Mouse (Mus musculus) G1E (cell line): Measurements from ENCODE around the gene Ftsj1.

Source experiments
- CTCF ChIP-seq: IDR thresholded peaks from 2 replicates; pipeline ENCODE4 v1.5.1; 2012; ENCODE audit warnings: low read depth, low read length, inconsistent platforms, mixed read lengths
- GATA1 ChIP-seq: IDR thresholded peaks from 2 replicates; pipeline ENCODE4 v1.6.1; 2012; ENCODE audit warnings: borderline replicate concordance, low read length, inconsistent platforms, mixed read lengths
- GATA2 ChIP-seq: IDR thresholded peaks from 2 replicates; pipeline ENCODE4 v1.6.1; 2012; ENCODE audit warnings: low read depth, low read length, inconsistent platforms, borderline replicate concordance
- TAL1 ChIP-seq: conservative IDR thresholded peaks from 2 replicates; pipeline ENCODE4 v1.6.1; 2012; ENCODE audit warnings: low read depth, low read length, inconsistent platforms, mixed read lengths

DNA sequence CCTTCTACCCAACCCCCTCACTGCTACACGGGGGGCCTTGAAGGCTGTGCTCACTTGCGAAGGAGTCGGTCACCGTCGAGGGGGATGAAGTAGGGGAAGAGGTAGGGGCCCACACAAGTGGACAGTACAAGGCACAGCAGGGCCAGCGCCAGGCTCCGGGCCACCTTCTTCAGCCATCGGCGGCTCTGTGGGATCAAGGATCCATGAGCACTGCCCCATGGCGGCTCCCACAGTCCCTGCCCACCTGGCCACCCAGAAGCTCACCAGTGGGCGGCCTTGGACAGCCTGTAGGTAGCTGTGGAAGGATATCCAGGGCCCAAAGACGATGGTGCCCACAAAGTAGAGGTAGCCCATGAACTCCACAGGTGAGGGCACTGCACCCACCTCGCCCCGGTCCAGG is 49.1 kb downstream of the Ftsj1 start:
- no peak for TF ChIP-seq CTCF
- no peak for TF ChIP-seq GATA1
- no peak for TF ChIP-seq TAL1
- TF ChIP-seq GATA2 = no peak
